Mouse (Mus musculus): ENCODE data around the gene Parp16.
A peak's percentile ranks its signal among the peaks of the same experiment; 100 is the strongest.
"Not testable (repeated sequence)": the region's sequence is repeated elsewhere in the genome, so short reads cannot be mapped to it uniquely, and the experiment has no call there.

Gene Parp16

GRCm38 (mm10) chr9:65247502-65248376 lies 52.6 kb downstream of the Parp16 start:
- no peak for DNase-seq

GRCm38 (mm10) chr9:65248377-65248690 lies 53.2 kb downstream of the Parp16 start:
- DNase-seq = no peak

GRCm38 (mm10) chr9:65252026-65252425 lies 56.9 kb downstream of the Parp16 start:
- DNase-seq = no peak

GRCm38 (mm10) chr9:65255906-65256600 lies 60.9 kb downstream of the Parp16 start:
- DNase-seq = no peak

GRCm38 (mm10) chr9:65257218-65257910 lies 62.2 kb downstream of the Parp16 start:
- DNase-seq = no peak

GRCm38 (mm10) chr9:65259366-65259765 lies 64.2 kb downstream of the Parp16 start:
- DNase-seq = no peak

GRCm38 (mm10) chr9:65261591-65262230 lies 66.6 kb downstream of the Parp16 start:
- DNase-seq = no peak

- no peak for DNase-seq
These were observed 67.5 kb downstream of the Parp16 start for GRCm38 (mm10) chr9:65262641-65263120.

- no peak for DNase-seq
These were observed 69.8 kb downstream of the Parp16 start, which contains the start of gene Cilp for GRCm38 (mm10) chr9:65264959-65265358. Gene Cilp (plus strand): TSS chr9:65265180.

- peak; percentile 62 for DNase-seq
These were observed 72.8 kb downstream of the Parp16 start for GRCm38 (mm10) chr9:65267742-65268515.

- DNase-seq = peak; percentile 79
These were observed 78.1 kb downstream of the Parp16 start for GRCm38 (mm10) chr9:65273048-65273809.

- no peak for DNase-seq
These were observed 78.7 kb downstream of the Parp16 start for GRCm38 (mm10) chr9:65273873-65274272.

- not testable (repeated sequence) for DNase-seq
These were observed 79.7 kb downstream of the Parp16 start for GRCm38 (mm10) chr9:65274851-65275250.

- DNase-seq = no peak
These were observed 80.8 kb downstream of the Parp16 start for GRCm38 (mm10) chr9:65275810-65276530.

- DNase-seq = no peak
These were observed 86.5 kb downstream of the Parp16 start for GRCm38 (mm10) chr9:65281536-65282151.

- DNase-seq = peak; percentile 73
These were observed 88.1 kb downstream of the Parp16 start for GRCm38 (mm10) chr9:65283301-65283700.

- DNase-seq = not testable (repeated sequence)
These were observed 93.1 kb downstream of the Parp16 start for GRCm38 (mm10) chr9:65288252-65288651.
